Mouse (Mus musculus) spleen, adult 10 weeks (tissue): ENCODE results near the gene Ndufaf2. TPM values are rescaled to one million over a fixed set of nuclear protein-coding genes. Genes with fewer than 3 reads are reported as not detected.

Experiments used
- polyA plus RNA-seq: library from polyadenylated mRNA; stranded (reverse); fragments of 350-450 nt; fragmentation: Illumina TruSeq; extraction: RNeasy Lipid Tissue Mini Kit (QIAGEN cat#74804); gene quantifications from one replicate; pipeline ENCODE4 v1.2.3, GENCODE M21; 2015; ENCODE audit warnings: low replicate concordance; ENCODE audit not compliant: insufficient read depth

Gene Ndufaf2
- polyA plus RNA-seq: 22.9 TPM

DNA sequence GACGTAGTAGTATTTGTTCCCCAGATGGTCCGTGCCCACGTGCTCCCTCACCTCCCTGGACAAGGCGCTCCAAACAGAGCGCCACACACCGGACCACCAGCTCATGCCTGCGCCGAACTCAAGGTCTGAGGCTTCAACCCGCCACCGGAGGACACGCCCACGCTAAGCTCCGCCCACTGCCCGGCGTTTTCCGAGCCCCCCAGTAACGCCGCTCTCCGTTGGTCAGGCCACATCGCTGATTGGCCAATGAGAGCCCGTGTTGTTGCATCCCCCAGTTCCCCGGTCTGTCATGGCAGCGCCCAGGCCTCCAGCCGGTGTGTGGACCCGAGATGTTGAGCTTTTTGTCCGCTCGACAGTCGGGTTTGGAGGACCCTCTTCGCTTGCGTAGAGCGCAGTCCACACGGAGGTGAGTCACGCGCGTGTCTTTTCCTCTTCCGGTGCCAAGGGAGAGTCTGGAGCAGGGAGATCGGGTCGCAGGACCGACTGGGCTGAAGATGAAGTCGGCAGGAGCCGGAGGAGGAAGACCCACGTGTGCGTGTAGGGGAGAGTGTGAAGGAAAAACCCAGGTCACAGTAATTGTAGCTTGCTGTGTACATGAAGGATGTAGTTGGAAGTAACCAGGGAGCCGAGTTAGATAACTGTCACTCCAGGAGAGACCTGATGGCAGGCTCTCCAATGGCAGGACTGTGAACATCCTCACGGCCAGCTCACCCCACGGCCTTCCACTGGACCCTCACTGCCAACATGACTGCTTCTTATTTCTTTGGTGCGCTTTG is at the start of gene Ndufaf2, which contains the start of gene Ercc8:
Ndufaf2 (minus strand) TSS at position 159 of the 776 bp plus-strand sequence.
Ercc8 (plus strand) TSS at position 267 of the 776 bp plus-strand sequence.

DNA sequence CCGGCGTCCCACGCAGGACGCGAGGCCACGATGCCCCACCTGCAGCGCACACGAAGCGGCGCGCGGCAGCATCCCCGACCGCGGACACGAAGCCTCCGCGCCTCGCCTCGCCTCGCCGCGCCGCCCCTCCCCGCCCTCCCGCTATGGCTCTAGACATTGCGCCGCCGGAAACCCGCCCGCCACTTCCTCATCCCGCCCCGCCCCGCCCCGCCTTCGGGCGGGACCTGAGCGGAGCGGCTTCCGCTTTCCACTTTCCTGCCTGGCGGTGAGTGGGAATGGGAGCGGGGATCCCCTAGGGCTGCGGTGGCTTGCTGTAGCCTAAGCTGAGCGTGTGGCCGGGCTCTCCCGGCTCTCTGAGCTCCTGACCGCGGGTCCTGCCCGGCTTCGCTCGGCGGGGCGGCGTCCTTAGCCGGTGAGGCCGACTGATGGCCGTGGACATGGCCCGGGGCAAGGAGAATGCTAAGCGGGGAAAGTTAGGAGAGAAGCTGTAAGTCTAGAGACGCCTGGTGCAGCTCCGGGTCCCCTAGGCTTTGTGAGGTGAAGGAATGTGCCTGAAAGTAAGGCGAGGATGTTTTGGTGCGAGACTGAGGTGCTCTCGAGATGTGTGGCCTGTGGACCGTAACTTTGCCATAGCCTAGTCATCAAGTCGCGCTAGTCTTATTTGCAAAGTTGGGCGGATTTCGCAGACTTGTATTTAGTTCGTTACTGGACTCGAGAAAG is 114.0 kb downstream of the Ndufaf2 start, which contains the start of gene Smim15:
Smim15 (plus strand) TSS at position 225 of the 720 bp plus-strand sequence.

Other genes with a start within 250 kb of the Ndufaf2 start
- 113 TPM for gene Smim15, start 114.2 kb downstream of the Ndufaf2 start, polyA plus RNA-seq
- 12.2 TPM for gene Ercc8, start 108 bp upstream of the Ndufaf2 start, polyA plus RNA-seq
- gene Elovl7, start 55.8 kb upstream of the Ndufaf2 start, polyA plus RNA-seq: 2.9 TPM
- 4.7 TPM for gene Depdc1b, start 157.7 kb upstream of the Ndufaf2 start, polyA plus RNA-seq